ENCODE assay signal across 10 mouse cellular contexts in genomic region chr2:51141345-51141744, GRCm38 (mm10). TPM values are rescaled to one million over a fixed set of nuclear protein-coding genes. Genes with fewer than 3 reads are reported as not detected.
DNase-seq lines count a peak whose midpoint lies in the region; ATAC-seq and TF ChIP-seq lines count a peak whose summit lies in the region.
"Had no signal": no experiment of that assay in that cellular context is flagged by ENCODE, and none has a peak within 500 bp of the region (broad histone marks: within the 10 kb centered on the region; RNA-seq: fewer than 3 reads in every experiment).

No protein-coding gene starts in this region.

- TF ChIP-seq CTCF in embryonic fibroblast, embryonic 13.5 days (IDR thresholded peaks at IDR 0.05; ENCODE audit: borderline replicate concordance, insufficient read depth, low read length), result no peak
- no peak for TF ChIP-seq CTCF in intestine, postnatal 0 days (IDR thresholded peaks at IDR 0.05; ENCODE audit: low read depth)

- no peak for TF ChIP-seq POLR2A in embryonic fibroblast, embryonic 13.5 days (IDR thresholded peaks at IDR 0.05; ENCODE audit: low read depth, low read length)

- H3K4me1 ChIP-seq in heart, embryonic 14.5 days (ENCODE audit: control insufficient read depth in 2 of 2, insufficient read depth in 2 of 2, low read length in 2 of 2), result peaks cover 29 to 73% of the 10 kb centered on the region in 2 experiments
- peaks cover 20% of the 10 kb centered on the region for H3K4me1 ChIP-seq in embryonic fibroblast, embryonic 13.5 days (ENCODE audit: control insufficient read depth, insufficient read depth, low read length)
- peaks cover 46% of the 10 kb centered on the region for H3K4me1 ChIP-seq in intestine, postnatal 0 days (replicated peaks; ENCODE audit: control insufficient read depth, insufficient read depth, low read length)
- H3K4me1 ChIP-seq in midbrain, embryonic 16.5 days (ENCODE audit: control insufficient read depth, insufficient read depth, low read length), result peaks cover 49% of the 10 kb centered on the region

- peak overlapping the region; percentile 63; the same call in 1 of the 2 replicates for H3K9ac ChIP-seq in heart, embryonic 14.5 days (ENCODE audit: low read length)
- no peak overlapping the region for H3K9ac ChIP-seq in intestine, postnatal 0 days (ENCODE audit: low read depth, low read length)
- H3K9ac ChIP-seq in midbrain, embryonic 16.5 days (ENCODE audit: low read depth, low read length), result peak overlapping the region; percentile 50

- peak overlapping the region; percentile 62 for H3K4me2 ChIP-seq in heart, embryonic 14.5 days (ENCODE audit: low read length)
- peak overlapping the region; percentile 55 for H3K4me2 ChIP-seq in intestine, postnatal 0 days (replicated peaks; ENCODE audit: low read depth)
- H3K4me2 ChIP-seq in midbrain, embryonic 16.5 days (ENCODE audit: low read length), result peak overlapping the region; percentile 52

- H3K4me3 ChIP-seq in heart, embryonic 14.5 days (ENCODE audit: control insufficient read depth in 1 of 2, insufficient read depth in 1 of 2, low read depth in 1 of 2, low read length in 2 of 2), result 0 out of 4 replicates have a peak overlapping the region, but pooled peaks of 1 of the 2 experiments have one; percentile 18
- H3K4me3 ChIP-seq in embryonic fibroblast, embryonic 13.5 days (ENCODE audit: insufficient read depth, low read length), result peak overlapping the region; percentile 22; the same call in 1 of the 2 replicates
- no peak overlapping the region for H3K4me3 ChIP-seq in intestine, postnatal 0 days (ENCODE audit: low read depth, low read length)
- peak overlapping the region; percentile 31 for H3K4me3 ChIP-seq in midbrain, embryonic 16.5 days (ENCODE audit: low read depth, low read length)

- H3K9me3 ChIP-seq in heart, embryonic 14.5 days (ENCODE audit: control insufficient read depth, low read length), result no peaks in the 10 kb centered on the region
- H3K9me3 ChIP-seq in intestine, postnatal 0 days (ENCODE audit: control insufficient read depth), result no peaks in the 10 kb centered on the region
- H3K9me3 ChIP-seq in midbrain, embryonic 16.5 days (replicated peaks; ENCODE audit: control insufficient read depth, low read length, poor library complexity, severe bottlenecking), result no peaks in the 10 kb centered on the region

- no peak for ATAC-seq in heart, embryonic 14.5 days (ENCODE audit: insufficient number of reproducible peaks, insufficient read depth, low FRiP score, low read depth)
- no peak for ATAC-seq in intestine, postnatal 0 days
- no peak for ATAC-seq in midbrain, embryonic 16.5 days

- WGBS in heart, embryonic 14.5 days, result 37% methylated on average over 3 of the region's 3 CpGs
- 21% methylated on average over 3 of the region's 3 CpGs for WGBS in intestine, postnatal 0 days
- 38% methylated on average over 3 of the region's 3 CpGs for WGBS in midbrain, embryonic 16.5 days

- H3K27ac ChIP-seq in heart, embryonic 14.5 days (replicated peaks in 1 of 2; ENCODE audit: control insufficient read depth in 1 of 2, insufficient read depth in 1 of 2, low read depth in 2 of 2, low read length in 2 of 2), result peak overlapping the region; percentile 71 to 78; a peak in 3 of 4 replicates
- H3K27ac ChIP-seq in embryonic fibroblast, embryonic 13.5 days (ENCODE audit: insufficient read depth, low read length), result peak overlapping the region; percentile 93
- 0 out of 2 replicates have a peak overlapping the region, but pooled peaks have one; percentile 31 for H3K27ac ChIP-seq in intestine, postnatal 0 days (ENCODE audit: low read depth, low read length)
- H3K27ac ChIP-seq in midbrain, embryonic 16.5 days (ENCODE audit: low read length), result peak overlapping the region; percentile 62

- no peak for DNase-seq in heart, adult 8-10 months (ENCODE audit: low spot score)
- no peak for DNase-seq in urinary bladder, postnatal 36 days (ENCODE audit: low spot score in 2 of 2)
- DNase-seq in adrenal gland, postnatal 14 days, result no peak
- DNase-seq in layer of hippocampus, postnatal 14 days (ENCODE audit: low spot score in 2 of 2), result no peak
- DNase-seq: heart, postnatal 14 days; lung, adult 2 months had no signal

- no peaks in the 10 kb centered on the region for H3K27me3 ChIP-seq in heart, embryonic 14.5 days (ENCODE audit: control insufficient read depth, insufficient read depth, low read length)
- H3K27me3 ChIP-seq in intestine, postnatal 0 days (replicated peaks; ENCODE audit: control insufficient read depth, insufficient read depth, low read length), result no peaks in the 10 kb centered on the region
- H3K27me3 ChIP-seq in midbrain, embryonic 16.5 days (ENCODE audit: control insufficient read depth, insufficient read depth, low read depth, low read length), result no peaks in the 10 kb centered on the region

- H3K36me3 ChIP-seq in heart, embryonic 14.5 days (ENCODE audit: control insufficient read depth, insufficient read depth, low read length), result peaks cover 13% of the 10 kb centered on the region
- H3K36me3 ChIP-seq in intestine, postnatal 0 days (ENCODE audit: control insufficient read depth, insufficient read depth), result peaks cover 6% of the 10 kb centered on the region
- H3K36me3 ChIP-seq in midbrain, embryonic 16.5 days (ENCODE audit: control insufficient read depth, insufficient read depth, low read length), result peaks cover 4% of the 10 kb centered on the region; the same call in 1 of the 2 replicates

RNA-seq across cellular contexts. Expression of gene Rnd3, which starts 7.6 kb away (rescaled TPM):
- 28.9 and 31.3 TPM in 2 replicates for polyA plus RNA-seq in heart, embryonic 14.5 days (2014; fragmentation: Nextera tagmentation; extraction: Ambion mirVana)
- total RNA-seq in heart, adult 8-10 months (2022), result 10 to 100 TPM; 11.8 to 15.6 (median 15.0) TPM
- 233 and 320 TPM in 2 replicates for polyA plus RNA-seq in embryonic fibroblast, embryonic 13.5 days (2011; ENCODE audit: insufficient read length, low read depth, missing spikeins)
- 16.5 and 18.1 TPM in 2 replicates for polyA plus RNA-seq in intestine, postnatal 0 days (2015; fragmentation: Nextera tagmentation; extraction: Ambion mirVana)
- 157 and 180 TPM in 2 replicates for polyA plus RNA-seq in midbrain, embryonic 16.5 days (2015; fragmentation: Nextera tagmentation; extraction: Ambion mirVana)
- total RNA-seq in adrenal gland, postnatal 14 days (2021), result 49.2 and 53.1 TPM in 2 replicates
- total RNA-seq in layer of hippocampus, postnatal 14 days (2021), result 10 to 100 TPM; 15.8 to 16.1 TPM

Comparison
In these comparisons a context has a peak if more than half of its experiments do, and no peak if none do; other contexts are left out.
1. H3K27ac ChIP-seq: peak in every context shown above with its lines; median percentile 93 in embryonic fibroblast, embryonic 13.5 days; 74 in heart, embryonic 14.5 days; 62 in midbrain, embryonic 16.5 days; 31 in intestine, postnatal 0 days.